Mouse (Mus musculus) layer of hippocampus, adult 9-11 months (tissue): ENCODE measurements around the gene Cnnm2.

Experiments
- DNase-seq: peaks from one replicate; pipeline ENCODE4 v3.0.0; 2022

Cnnm2 gene

GRCm38 (mm10) chr19:46801492-46801891 is 40.1 kb downstream of the Cnnm2 start:
- no peak for DNase-seq

- no peak for DNase-seq
These were observed 40.9 kb downstream of the Cnnm2 start for GRCm38 (mm10) chr19:46802306-46802705.

GRCm38 (mm10) chr19:46803732-46804131 is 42.3 kb downstream of the Cnnm2 start:
- DNase-seq: no peak

- no peak for DNase-seq
These were observed 43.4 kb downstream of the Cnnm2 start for GRCm38 (mm10) chr19:46804751-46805150.

- DNase-seq: no peak
These were observed 44.7 kb downstream of the Cnnm2 start for GRCm38 (mm10) chr19:46805933-46806688.

- DNase-seq: no peak
These were observed 46.9 kb downstream of the Cnnm2 start for GRCm38 (mm10) chr19:46808261-46808660.

- DNase-seq: no peak
These were observed 47.6 kb downstream of the Cnnm2 start for GRCm38 (mm10) chr19:46809031-46809430.

GRCm38 (mm10) chr19:46819276-46819675 is 57.9 kb downstream of the Cnnm2 start:
- no peak for DNase-seq

GRCm38 (mm10) chr19:46822491-46822890 is 61.1 kb downstream of the Cnnm2 start:
- peak; percentile 51 for DNase-seq

- no peak for DNase-seq
These were observed 62.4 kb downstream of the Cnnm2 start for GRCm38 (mm10) chr19:46823759-46824158.

GRCm38 (mm10) chr19:46824867-46825266 is 63.5 kb downstream of the Cnnm2 start:
- no peak for DNase-seq

- no peak for DNase-seq
These were observed 66.3 kb downstream of the Cnnm2 start for GRCm38 (mm10) chr19:46827654-46828165.

GRCm38 (mm10) chr19:46828961-46829360 is 67.6 kb downstream of the Cnnm2 start:
- no peak for DNase-seq

GRCm38 (mm10) chr19:46831381-46831780 is 70.0 kb downstream of the Cnnm2 start:
- peak; percentile 38 for DNase-seq

- DNase-seq: no peak
These were observed 72.9 kb downstream of the Cnnm2 start for GRCm38 (mm10) chr19:46834301-46834700.

GRCm38 (mm10) chr19:46835339-46835738 is 73.9 kb downstream of the Cnnm2 start:
- no peak for DNase-seq

GRCm38 (mm10) chr19:46836085-46836484 is 74.7 kb downstream of the Cnnm2 start:
- no peak for DNase-seq

- DNase-seq: no peak
These were observed 76.1 kb downstream of the Cnnm2 start for GRCm38 (mm10) chr19:46837290-46838079.

- no peak for DNase-seq
These were observed 79.6 kb downstream of the Cnnm2 start for GRCm38 (mm10) chr19:46841016-46841415.

- no peak for DNase-seq
These were observed 81.6 kb downstream of the Cnnm2 start for GRCm38 (mm10) chr19:46843030-46843429.

GRCm38 (mm10) chr19:46846056-46846455 is 84.7 kb downstream of the Cnnm2 start:
- no peak for DNase-seq

GRCm38 (mm10) chr19:46846459-46846858 is 85.1 kb downstream of the Cnnm2 start:
- no peak for DNase-seq

- no peak for DNase-seq
These were observed 87.2 kb downstream of the Cnnm2 start for GRCm38 (mm10) chr19:46848381-46849268.
